Mouse (Mus musculus) lung, embryonic 14.5 days (tissue): ENCODE measurements around the gene Mamdc4. TPM values are rescaled to one million over a fixed set of nuclear protein-coding genes. Genes with fewer than 3 reads are reported as not detected.
A peak's percentile ranks its signal among the peaks of the same experiment; 100 is the strongest.

Experiments
- ATAC-seq: fragments of 200-750 bp; cut with Nextera tagmentation; 2 replicates; pipeline ENCODE4 v1.8.0; 2017; ENCODE audit warnings: mild to moderate bottlenecking, moderate TSS enrichment, moderate library complexity; ENCODE audit not compliant: insufficient read depth
- DNase-seq: peaks from one replicate; pipeline ENCODE4 v3.0.0-alpha.2; 2015
- H3K27ac ChIP-seq: fragments of 300-500 bp; sonication (generic); 2 replicates; pipeline ENCODE4 v1.5.1; 2014; ENCODE audit warnings: low read depth, mild to moderate bottlenecking, moderate library complexity
- H3K27me3 ChIP-seq: fragments of 300-500 bp; sonication (generic); 2 replicates; pipeline ENCODE4 v1.6.1; 2014; ENCODE audit warnings: low read length, control low read depth; ENCODE audit not compliant: insufficient read depth
- H3K36me3 ChIP-seq: fragments of 300-500 bp; sonication (generic); 2 replicates; pipeline ENCODE4 v1.6.1; 2014; ENCODE audit warnings: control low read depth; ENCODE audit not compliant: insufficient read depth
- H3K4me1 ChIP-seq: fragments of 300-500 bp; sonication (generic); 2 replicates; pipeline ENCODE4 v1.6.1; 2014; ENCODE audit warnings: antibody characterized with exemption, control low read depth; ENCODE audit not compliant: insufficient read depth
- H3K4me2 ChIP-seq: fragments of 300-500 bp; sonication (generic); 2 replicates; pipeline ENCODE4 v1.6.1; 2014; ENCODE audit warnings: mild to moderate bottlenecking
- H3K4me3 ChIP-seq: fragments of 300-500 bp; sonication (generic); 2 replicates; pipeline ENCODE4 v1.5.1; 2014; ENCODE audit warnings: low read depth, low read length
- H3K9ac ChIP-seq: fragments of 300-500 bp; sonication (generic); 2 replicates; pipeline ENCODE4 v1.6.1; 2014
- H3K9me3 ChIP-seq: fragments of 300-500 bp; sonication (generic); 2 replicates; pipeline ENCODE4 v1.6.1; 2016; ENCODE audit warnings: low read depth, low read length, control low read depth
- CTCF ChIP-seq: IDR thresholded peaks from 2 replicates; pipeline ENCODE4 v1.5.1; 2016; ENCODE audit warnings: antibody characterized with exemption, low read depth
- WGBS: fragments of 180-500 bp; shearing (Covaris S2); extraction: QIAGEN DNeasy Blood & Tissue Kit; methylation state at CpG from one replicate; pipeline ENCODE4 v1.1.7; 2014; 5-methylcytosine and 5-hydroxymethylcytosine counted together
- polyA plus RNA-seq: library from polyadenylated mRNA; unstranded; fragments of >200 nt; fragmentation: Nextera tagmentation; extraction: Ambion mirVana; gene quantifications from 2 replicates; pipeline ENCODE4 v1.2.1, GENCODE M21; 2014

The Mamdc4 gene
- 2.2 and 4.1 TPM in 2 replicates for polyA plus RNA-seq

GRCm38 (mm10) chr2:25574579-25575431 is at the start of gene Mamdc4, which contains the start of gene Phpt1:
Mamdc4 (minus strand) TSS chr2:25574845.
Phpt1 (minus strand) TSS chr2:25575224.
- H3K36me3 ChIP-seq: peaks cover 29% of the 10 kb centered on the region
- WGBS: under 1% methylated on average over 43 of the region's 45 CpGs
- DNase-seq (peak; percentile 98), ATAC-seq (peak; percentile 98)
- H3K4me1 ChIP-seq: peaks cover 14% of the 10 kb centered on the region
- peaks cover 42% of the 10 kb centered on the region for H3K27me3 ChIP-seq
- peak within 1 kb of the TSS; percentile 78 for H3K4me2 ChIP-seq
- no peak for TF ChIP-seq CTCF
- H3K9ac ChIP-seq: peak within 1 kb of the TSS; percentile 44
- peak within 1 kb of the TSS; percentile 92 for H3K27ac ChIP-seq
- peak within 1 kb of the TSS; percentile 61 for H3K4me3 ChIP-seq
- no peaks in the 10 kb centered on the region for H3K9me3 ChIP-seq

- Histone ChIP-seq H3K27ac (0 out of 2 replicates have a peak within 1 kb of the TSS, but pooled peaks have one; percentile 37), H3K9ac (peak within 1 kb of the TSS; percentile 38), H3K36me3 (no peaks in the 10 kb centered on the region), H3K4me3 (peak within 1 kb of the TSS; percentile 37), H3K9me3 (no peaks in the 10 kb centered on the region), H3K4me1 (no peaks in the 10 kb centered on the region), H3K27me3 (peaks cover 19% of the 10 kb centered on the region), H3K4me2 (peak within 1 kb of the TSS; percentile 64)
- peak; percentile 91 for DNase-seq
- 5% methylated on average over 34 of the region's 34 CpGs for WGBS
- peak; percentile 95 for ATAC-seq
- TF ChIP-seq CTCF: peak; percentile 80
Measured at GRCm38 (mm10) chr2:25621229-25622200, 46.9 kb upstream of the Mamdc4 start, which contains the start of gene Tmem141. Tmem141 (minus strand) TSS chr2:25622005.

GRCm38 (mm10) chr2:25620852-25621228 is 46.2 kb upstream of the Mamdc4 start:
- H3K4me2 ChIP-seq: peak overlapping the region; percentile 64
- no peaks in the 10 kb centered on the region for H3K9me3 ChIP-seq
- H3K36me3 ChIP-seq: no peaks in the 10 kb centered on the region
- no peak for DNase-seq
- no peak overlapping the region for H3K9ac ChIP-seq
- no peak overlapping the region for H3K4me3 ChIP-seq
- H3K27ac ChIP-seq: no peak overlapping the region
- H3K4me1 ChIP-seq: no peaks in the 10 kb centered on the region
- TF ChIP-seq CTCF: no peak
- 74% methylated on average over 4 of the region's 4 CpGs for WGBS
- H3K27me3 ChIP-seq: peaks cover 25% of the 10 kb centered on the region
- no peak for ATAC-seq

GRCm38 (mm10) chr2:25620386-25620785 is 45.7 kb upstream of the Mamdc4 start:
- ATAC-seq (no peak), DNase-seq (no peak)
- H3K4me2 ChIP-seq: no peak overlapping the region; the same call in 1 of the 2 replicates
- peaks cover 30% of the 10 kb centered on the region for H3K27me3 ChIP-seq
- WGBS: 70% methylated on average over 6 of the region's 6 CpGs
- no peak for TF ChIP-seq CTCF
- H3K36me3 ChIP-seq: no peaks in the 10 kb centered on the region
- H3K4me3 ChIP-seq: no peak overlapping the region
- H3K9me3 ChIP-seq: no peaks in the 10 kb centered on the region
- H3K4me1 ChIP-seq: no peaks in the 10 kb centered on the region
- no peak overlapping the region for H3K27ac ChIP-seq
- H3K9ac ChIP-seq: no peak overlapping the region

GRCm38 (mm10) chr2:25617578-25617977 is 42.9 kb upstream of the Mamdc4 start, which contains the start of gene Ccdc183:
Ccdc183 (minus strand) TSS chr2:25617678.
- Histone ChIP-seq H3K9ac (no peak within 1 kb of the TSS), H3K4me2 (no peak within 1 kb of the TSS)

GRCm38 (mm10) chr2:25616398-25616797 is 41.8 kb upstream of the Mamdc4 start:
- ATAC-seq (0 out of 2 replicates have a peak, but pooled peaks have one; percentile 6), DNase-seq (no peak)
- Histone ChIP-seq H3K4me2 (peak overlapping the region; percentile 32), H3K36me3 (no peaks in the 10 kb centered on the region), H3K27ac (no peak overlapping the region), H3K4me3 (peak overlapping the region; percentile 9; the same call in 1 of the 2 replicates), H3K27me3 (peaks cover 41% of the 10 kb centered on the region), H3K4me1 (no peaks in the 10 kb centered on the region), H3K9me3 (no peaks in the 10 kb centered on the region), H3K9ac (peak overlapping the region; percentile 32)
- TF ChIP-seq CTCF: no peak
- WGBS: 14% methylated on average over 22 of the region's 22 CpGs

More at GRCm38 (mm10) chr2:25617578-25617977, 42.9 kb upstream of the Mamdc4 start, which contains the start of gene Ccdc183:
- H3K27me3 ChIP-seq: peaks cover 41% of the 10 kb centered on the region
- TF ChIP-seq CTCF: no peak
- 63% methylated on average over 3 of the region's 3 CpGs for WGBS
- no peaks in the 10 kb centered on the region for H3K9me3 ChIP-seq
- no peaks in the 10 kb centered on the region for H3K4me1 ChIP-seq
- no peaks in the 10 kb centered on the region for H3K36me3 ChIP-seq
- no peak within 1 kb of the TSS for H3K27ac ChIP-seq
- ATAC-seq (no peak), DNase-seq (no peak)
- H3K4me3 ChIP-seq: no peak within 1 kb of the TSS
